In the genomic region with DNA sequence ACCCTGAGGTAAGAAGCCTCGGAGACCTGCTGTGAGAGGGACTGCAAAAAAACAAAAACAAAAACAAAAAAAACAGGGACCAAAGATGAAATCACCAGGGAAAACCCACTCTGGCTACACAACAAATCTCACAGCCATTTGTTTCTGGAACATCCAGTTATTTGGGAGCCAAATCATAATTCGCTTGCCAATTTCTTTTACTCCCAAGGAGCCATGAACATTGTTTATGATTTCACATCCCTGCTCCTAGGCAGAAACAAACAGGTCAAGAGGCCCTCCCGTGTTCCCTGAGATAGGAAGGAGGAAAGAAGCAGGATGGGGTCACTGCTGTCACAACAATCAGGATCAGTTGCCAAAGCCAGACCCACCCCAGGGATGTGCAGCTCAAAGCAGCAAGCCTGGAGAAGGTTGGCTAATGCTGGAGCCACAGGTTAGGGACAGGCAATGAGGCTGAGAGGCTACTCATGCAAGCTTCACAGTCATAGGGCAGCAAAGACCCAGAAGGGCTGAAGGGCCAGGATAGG, we compare ENCODE assay signal across 32 mouse cellular contexts. TPM values are rescaled to one million over a fixed set of nuclear protein-coding genes. Genes with fewer than 3 reads are reported as not detected.
DNase-seq lines count a peak whose midpoint lies in the region.
"Had no signal": no experiment of that assay in that cellular context is flagged by ENCODE, and none has a peak within 500 bp of the region (broad histone marks: within the 10 kb centered on the region; RNA-seq: fewer than 3 reads in every experiment).

No protein-coding gene starts in this region.

- peak; percentile 45 for DNase-seq in heart, adult 8-10 months (ENCODE audit: low spot score)
- no peak for DNase-seq in heart, postnatal 10 days
- DNase-seq in ovary, adult 18-20 months (ENCODE audit: low spot score), result peak; percentile 44
- DNase-seq in ovary, postnatal 36 days (ENCODE audit: low spot score), result no peak
- DNase-seq in skeletal muscle tissue, adult 2 months (ENCODE audit: low read depth, low spot score), result peak; percentile 52
- no peak for DNase-seq in urinary bladder, adult 2 months (ENCODE audit: low spot score)
- DNase-seq: adrenal gland, adult 2 months; adrenal gland, postnatal 36 days; B cell, adult 2 months; cerebellum, adult 9-10 months; embryo, embryonic 11 days; gastrocnemius, postnatal 36 days; kidney, adult 8-10 months; kidney, postnatal 4 days; liver, embryonic 13.5 days; lung, adult 2 months; lung, postnatal 10 days; thymus, postnatal 36 days had no signal

- intact Hi-C loops in heart, postnatal 10 days (cut with DNase I), result no loop called here

RNA-seq across cellular contexts. Expression of a gene that starts 51.6 kb away (rescaled TPM):
- not detected for total RNA-seq in heart, adult 8-10 months (2022)
- total RNA-seq in heart, postnatal 10 days (2021), result not detected
- not detected in 2 replicates for polyA plus RNA-seq in urinary bladder, adult 2 months (2012; rRNA removed)
- total RNA-seq: adrenal gland, adult 2 months; adrenal gland, postnatal 36 days; gastrocnemius, postnatal 36 days; heart, postnatal 36 days; hindbrain, postnatal 0 days; left cerebral cortex, postnatal 10 days had no signal
- polyA plus RNA-seq: adrenal gland, adult 2 months; embryonic facial prominence, embryonic 12.5 days; forebrain, embryonic 14.5 days; heart, embryonic 10.5 days; hindbrain, embryonic 12.5 days; hindbrain, postnatal 0 days; intestine, embryonic 15.5 days; kidney, postnatal 0 days; limb, embryonic 10.5 days; limb, embryonic 15.5 days; liver, embryonic 13.5 days; lung, adult 2 months; midbrain, embryonic 15.5 days; neural tube, embryonic 15.5 days; stomach, embryonic 15.5 days had no signal

Comparison
In these comparisons a context has a peak if more than half of its experiments do, and no peak if none do; other contexts are left out.
1. DNase-seq: peak in heart, adult 8-10 months (single experiment), ovary, adult 18-20 months (single experiment) and skeletal muscle tissue, adult 2 months (single experiment); none in heart, postnatal 10 days (0 of 2), ovary, postnatal 36 days (single experiment) and urinary bladder, adult 2 months (single experiment).